Mouse (Mus musculus): ENCODE results near the gene Rbpjl.

Rbpjl gene

DNA sequence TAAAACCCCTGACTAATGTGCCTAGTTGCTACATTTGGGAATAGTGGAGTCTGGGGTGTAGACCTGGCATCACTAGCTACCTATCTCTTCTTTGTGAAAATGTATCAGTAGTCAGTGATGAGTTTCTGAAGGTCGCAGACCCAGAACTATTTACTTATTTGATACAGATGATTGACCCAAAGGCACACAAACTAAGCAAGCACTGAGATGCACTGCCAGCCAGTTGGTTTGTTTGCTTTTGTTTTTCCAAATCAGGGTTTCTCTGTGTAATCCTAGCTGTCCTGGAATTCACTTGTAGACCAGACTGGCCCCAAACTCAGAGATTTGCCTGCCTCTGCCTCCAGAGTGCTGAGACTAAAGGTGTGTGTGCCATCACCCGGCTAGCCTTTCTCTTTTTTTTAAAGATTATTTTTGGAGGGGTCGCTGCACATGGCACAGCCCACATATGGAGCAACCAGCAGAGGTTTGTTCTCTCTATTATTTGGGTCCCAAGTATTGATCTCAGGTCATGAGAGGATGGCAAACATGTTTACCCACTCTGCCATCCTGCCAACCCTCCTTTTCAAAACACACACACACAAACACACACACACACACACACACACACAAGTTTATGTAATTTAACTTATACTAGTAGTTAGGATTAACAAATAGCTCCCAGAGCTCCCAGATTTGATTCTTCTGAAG, 42.6 kb downstream of the Rbpjl start:
- no peak for DNase-seq (ENCODE audit: low read depth)

DNA sequence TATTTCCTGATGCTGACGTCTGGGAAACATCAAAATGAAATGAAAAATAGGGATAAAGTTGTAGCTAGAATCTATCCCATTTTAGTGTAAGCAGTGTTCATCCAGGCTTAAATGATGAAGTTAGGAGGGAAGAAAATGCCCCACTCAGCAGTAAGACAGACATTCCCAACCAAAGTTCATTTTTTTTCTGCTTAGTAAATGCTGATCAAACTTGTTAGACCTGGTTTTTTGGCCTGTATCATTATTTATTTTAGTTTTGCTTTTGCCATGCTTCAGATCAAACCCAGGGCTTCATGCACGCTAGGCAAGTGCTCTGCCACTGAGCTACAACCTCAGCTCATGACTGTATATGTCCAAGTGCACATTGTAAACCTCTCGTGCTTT, 43.1 kb downstream of the Rbpjl start:
- no peak for DNase-seq (ENCODE audit: low read depth)

DNA sequence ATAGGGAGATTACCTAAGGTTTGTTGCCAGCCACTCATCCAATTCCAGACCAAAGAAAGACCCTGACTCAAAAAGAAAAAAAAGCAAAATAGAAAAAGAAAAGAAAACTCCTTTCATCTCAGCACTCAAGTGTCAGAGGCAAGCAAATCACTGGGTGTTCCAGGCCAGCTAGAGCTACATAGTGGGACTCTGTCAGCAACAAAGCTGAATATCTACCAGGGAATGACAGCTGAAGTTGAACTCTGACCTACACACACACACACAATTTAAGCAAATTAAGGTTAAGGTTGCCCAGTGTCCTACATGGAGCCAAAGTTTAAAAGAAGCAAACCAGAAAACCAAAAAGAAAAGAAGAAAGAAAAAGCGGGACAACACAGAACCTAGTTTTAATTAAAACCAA, 45.2 kb downstream of the Rbpjl start:
- no peak for DNase-seq (ENCODE audit: low read depth)

DNA sequence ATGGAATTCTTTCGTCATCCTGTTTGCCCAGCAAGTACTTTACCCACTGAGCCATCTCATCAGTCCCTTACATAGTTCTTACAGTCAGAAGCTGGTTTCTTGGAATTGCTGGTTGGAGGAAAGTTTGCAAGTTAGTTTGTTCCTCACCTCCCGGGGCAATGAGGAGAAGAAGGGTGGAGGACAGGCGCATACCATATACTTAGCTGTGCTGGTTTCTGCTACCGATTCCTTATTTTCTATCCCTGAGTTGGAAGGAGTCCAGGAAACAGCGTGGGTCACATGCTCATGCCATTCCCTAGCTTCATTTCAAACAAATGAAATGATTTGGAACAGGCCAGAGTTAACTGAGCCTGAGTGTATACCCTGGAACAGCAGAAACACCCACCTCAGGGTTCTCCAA, 46.0 kb downstream of the Rbpjl start:
- no peak for DNase-seq (ENCODE audit: low read depth)

DNA sequence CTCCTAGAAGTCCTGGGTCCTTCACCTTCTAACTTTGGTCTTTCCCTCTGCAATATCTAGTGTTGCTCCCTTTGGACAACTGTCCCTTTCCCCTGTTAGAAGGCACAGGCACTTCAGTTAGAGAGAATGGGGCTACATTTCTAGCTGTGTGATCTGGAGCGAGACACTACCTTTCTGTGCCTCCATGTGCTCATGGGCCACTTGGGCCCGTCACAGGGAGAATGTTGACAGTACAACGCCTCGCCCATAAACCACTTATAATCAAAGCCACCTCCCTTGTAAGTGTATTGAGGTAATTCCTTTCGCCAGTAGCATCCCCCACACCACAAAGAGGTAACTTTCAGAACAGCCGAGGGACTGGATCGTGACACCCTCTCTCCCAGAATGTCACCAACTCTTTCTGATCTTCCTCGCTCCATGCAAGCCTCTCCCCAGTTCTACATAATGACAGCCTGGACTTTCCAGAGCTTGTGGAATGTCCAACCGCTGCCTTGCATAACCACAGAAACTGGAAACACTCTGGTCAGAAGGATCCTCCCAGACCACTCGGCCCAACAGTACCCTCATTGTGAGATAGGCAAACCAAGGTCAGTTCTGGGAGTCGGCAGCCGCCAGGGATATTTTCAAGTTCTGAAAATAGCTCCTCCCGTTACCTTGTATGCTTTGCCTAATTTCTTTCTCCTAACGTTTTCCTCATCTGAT, 46.6 kb downstream of the Rbpjl start:
- no peak for DNase-seq (ENCODE audit: low read depth)

DNA sequence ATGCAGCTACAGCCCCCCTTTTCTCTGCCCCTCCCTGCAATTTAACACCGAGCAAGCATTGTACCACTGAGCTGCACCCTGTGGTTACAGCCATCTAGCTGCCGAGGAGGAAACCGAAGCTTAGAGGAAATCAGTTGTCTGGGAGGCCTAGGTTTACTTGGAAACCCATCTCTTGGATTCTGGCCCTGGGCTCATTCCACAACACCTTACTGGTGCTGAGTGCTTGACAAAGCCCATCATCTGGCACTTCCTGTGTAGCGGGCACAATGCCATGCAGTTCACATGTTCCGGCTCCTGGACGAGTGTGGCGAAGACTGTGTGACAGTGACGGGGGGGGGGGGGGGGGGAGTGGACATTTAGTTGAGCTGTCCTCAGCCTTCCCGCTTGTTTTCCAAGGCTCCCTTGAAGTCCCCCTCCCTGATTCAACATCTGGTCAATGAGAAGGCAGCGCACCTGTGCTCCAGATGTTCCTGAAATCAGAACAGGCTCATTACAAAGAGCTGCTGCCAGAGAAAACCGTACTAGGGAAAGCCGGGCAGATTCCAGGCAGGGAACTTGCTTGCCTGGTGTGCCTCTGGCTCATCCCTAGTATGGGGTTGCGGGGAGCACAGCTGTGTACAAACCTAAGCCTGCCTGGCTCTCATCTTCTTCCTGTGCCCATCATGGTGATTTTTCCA, 49.2 kb downstream of the Rbpjl start:
- DNase-seq (ENCODE audit: low read depth): no peak

DNA sequence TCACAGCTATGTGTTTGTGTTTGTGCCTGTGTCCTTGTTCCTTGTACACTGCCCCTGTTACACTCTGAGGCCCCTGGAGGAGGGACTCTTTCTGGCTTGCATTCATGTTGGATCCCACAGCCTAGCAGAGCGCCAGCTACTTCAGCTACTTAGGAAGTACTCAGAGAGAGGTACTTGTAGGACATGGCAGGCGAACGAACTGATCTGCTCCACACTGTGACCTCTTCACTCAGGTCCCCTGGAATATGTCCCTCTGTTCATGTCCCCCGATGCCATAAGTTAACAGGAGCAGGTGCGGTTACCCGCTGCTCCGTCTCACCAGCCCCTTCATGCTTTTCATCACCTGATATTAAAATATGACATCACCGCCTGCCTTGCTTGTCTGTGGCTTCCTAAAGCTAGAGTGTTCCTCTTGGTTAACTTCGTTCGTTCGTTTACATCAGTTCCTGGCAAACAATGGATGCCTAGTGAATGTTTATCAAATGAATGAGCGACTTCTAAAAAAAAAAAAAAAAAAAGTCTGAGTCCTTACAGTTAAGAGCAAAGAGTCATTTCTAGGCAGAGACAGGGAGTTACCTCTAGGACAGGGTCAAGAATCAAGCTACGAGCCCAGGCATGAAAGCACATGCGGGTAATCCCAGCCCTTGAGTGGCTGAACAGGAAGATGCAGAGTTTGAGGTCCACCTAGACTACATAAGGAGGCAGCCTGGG, 50.3 kb downstream of the Rbpjl start:
- no peak for DNase-seq (ENCODE audit: low read depth)

DNA sequence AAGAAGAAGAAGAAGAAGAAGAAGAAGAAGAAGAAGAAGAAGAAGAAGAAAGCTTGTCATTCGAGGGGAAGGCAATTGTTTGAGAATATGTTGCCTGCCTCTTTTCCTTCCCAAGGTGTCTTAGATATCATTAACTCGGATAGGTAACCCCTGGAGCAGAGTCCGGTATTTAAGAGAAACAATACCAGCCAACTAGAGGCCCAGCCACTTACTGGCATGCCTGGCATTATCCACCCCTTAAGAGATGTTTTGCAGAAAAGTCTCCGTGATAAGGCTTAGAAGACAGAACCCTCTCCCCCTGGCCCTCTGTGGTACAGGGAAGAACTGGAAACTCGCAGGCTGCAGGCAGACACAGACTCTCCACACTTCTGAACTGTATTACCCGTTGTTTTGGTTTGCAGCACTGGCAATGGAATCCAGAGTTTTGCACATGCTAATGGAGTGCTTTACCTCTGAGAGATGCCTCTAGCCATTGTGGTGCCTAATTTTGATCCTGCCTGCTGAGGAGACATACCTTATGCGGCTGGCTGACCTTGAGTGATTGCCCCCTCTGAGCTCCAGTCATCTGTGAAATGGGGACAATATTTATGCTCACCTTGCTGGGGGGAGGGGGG, 51.1 kb downstream of the Rbpjl start:
- no peak for DNase-seq (ENCODE audit: low read depth)

DNA sequence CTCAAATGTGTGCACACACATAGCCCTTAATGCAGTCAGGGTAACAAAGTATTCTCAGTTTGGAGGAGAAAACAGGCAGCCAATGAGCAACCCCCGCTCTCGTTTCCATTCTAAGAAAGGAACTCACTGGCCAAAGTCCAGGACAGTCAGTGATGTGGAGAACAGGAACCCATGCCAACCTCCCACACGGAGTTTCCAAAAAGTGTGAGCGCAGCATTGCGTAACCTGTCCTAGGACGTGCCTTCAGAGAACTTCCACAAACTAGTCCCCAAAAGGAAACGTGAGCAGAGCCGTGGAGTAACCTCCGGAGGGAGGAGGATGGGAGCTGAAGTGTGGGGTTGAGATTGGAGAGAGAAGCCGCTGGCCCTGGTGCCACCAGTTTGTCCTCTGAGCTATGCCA, 51.9 kb downstream of the Rbpjl start:
- peak; percentile 15 for DNase-seq (ENCODE audit: low read depth)

DNA sequence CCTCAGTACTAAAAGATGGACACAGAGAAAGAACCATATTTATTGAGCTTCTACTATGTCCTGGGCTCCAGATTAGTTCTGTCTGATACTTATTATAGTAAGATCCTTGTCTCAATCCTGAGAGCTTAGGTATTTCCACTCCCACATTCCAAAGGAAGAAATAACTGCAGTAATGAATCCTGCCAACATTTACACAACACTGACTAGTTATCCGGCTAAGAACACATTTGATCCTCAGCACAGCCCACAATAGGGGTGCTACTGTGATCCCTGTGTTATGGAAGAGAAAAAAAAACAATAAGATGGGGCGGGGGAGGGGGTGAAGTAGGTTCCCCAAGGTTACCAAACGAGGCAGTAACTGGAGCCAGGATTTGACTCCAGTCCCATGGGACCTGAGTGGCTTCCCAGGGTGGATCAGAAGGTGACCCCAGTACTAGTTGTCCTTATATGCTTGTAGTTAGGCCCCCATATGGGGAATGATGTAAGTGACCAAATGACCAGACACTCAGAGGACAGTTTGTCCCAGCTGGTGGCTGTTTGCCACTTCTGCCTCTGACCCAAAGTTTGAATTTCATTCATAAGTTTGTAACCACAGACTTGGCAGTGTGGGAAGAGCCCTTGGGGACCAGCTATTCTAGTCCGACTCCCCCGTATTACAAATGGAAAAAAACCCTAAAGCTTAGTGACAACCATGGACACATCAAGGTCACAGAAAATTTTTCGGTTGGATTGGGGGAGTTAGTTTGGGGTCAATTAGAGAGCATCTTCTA, 52.7 kb downstream of the Rbpjl start:
- peak; percentile 31 for DNase-seq (ENCODE audit: low read depth)

DNA sequence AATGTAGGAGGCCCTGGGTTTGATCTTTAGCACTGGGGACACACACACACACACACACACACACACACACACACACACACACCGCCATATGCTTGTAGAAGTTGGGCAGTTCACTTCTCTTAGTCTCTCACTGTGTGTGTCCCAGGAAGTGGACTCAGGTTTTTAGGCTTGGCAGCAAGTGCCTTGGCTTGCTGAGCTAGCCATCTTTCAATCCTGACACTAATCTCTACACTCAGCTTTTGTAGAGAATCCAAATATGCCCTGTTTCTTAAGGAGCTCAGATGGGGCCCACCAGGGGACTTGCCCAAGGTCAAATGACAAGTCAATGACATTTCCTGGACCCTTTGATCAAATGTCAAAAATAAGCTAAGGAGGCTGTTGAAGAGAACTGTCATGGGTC, 53.5 kb downstream of the Rbpjl start:
- no peak for DNase-seq (ENCODE audit: low read depth)

DNA sequence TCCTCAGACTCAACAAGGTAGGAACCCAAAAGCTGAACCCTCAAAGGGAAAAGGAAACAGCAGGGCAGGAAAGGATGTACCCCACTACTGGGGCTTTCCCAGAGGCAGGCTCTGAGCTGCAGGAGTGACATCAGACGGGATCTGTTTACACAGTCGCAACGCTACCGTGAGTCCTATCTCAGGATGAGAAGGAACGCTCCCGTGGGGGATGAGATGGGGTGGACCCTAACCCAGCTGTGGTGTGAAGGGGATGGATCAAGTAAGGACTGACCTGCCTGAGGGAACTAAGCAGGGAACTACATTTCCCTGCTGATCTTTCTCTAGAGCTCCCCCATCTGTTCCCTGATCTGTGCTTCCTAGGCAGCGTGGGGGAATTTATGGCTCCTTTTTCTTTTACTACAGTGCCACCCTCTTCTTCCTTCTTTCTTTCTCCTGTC, 53.9 kb downstream of the Rbpjl start, which contains the start of gene Sys1:
Gene Sys1, plus strand, starts transcription at position 101 of the 437 bp plus-strand sequence.
- no peak for DNase-seq (ENCODE audit: low read depth)

DNA sequence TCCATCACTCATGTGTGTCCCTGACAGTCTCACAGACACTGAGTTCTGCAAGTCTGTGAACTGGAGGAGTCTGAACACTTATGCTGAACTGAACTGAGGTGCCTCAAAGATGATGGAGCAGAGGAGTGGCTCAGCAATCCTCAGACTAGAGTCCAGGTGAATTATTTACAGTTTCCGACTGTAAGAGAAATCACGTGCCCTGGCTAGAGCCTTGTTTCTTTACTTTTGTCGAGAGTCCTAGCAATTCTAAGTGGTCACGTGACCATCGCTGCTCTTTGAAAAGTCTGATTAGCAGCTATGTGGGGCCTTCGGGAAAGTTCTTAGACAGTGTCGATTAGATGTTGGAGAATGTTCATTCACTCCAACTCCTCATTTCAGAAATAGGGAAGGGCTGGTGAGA, 55.0 kb downstream of the Rbpjl start:
- no peak for DNase-seq (ENCODE audit: low read depth)

DNA sequence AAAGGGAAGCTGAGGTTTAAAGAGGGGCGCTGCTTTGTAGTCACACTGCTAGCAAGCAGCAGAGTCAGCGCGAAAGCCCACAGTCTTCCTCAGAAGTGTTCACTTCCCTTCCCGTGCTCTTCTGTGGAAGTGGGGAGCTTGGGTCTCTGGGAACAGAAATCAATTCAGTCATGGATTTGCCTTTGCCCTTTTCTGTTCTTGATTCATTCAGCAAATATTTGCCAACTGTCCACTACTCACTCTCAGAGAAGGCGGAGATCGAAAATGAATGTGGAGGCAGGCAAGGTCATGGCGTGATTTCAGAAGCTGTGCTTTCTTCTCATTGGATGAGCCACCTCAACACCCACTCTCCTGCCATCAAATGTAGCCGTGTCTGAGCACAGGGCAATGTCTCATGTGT, 55.6 kb downstream of the Rbpjl start:
- no peak for DNase-seq (ENCODE audit: low read depth)

DNA sequence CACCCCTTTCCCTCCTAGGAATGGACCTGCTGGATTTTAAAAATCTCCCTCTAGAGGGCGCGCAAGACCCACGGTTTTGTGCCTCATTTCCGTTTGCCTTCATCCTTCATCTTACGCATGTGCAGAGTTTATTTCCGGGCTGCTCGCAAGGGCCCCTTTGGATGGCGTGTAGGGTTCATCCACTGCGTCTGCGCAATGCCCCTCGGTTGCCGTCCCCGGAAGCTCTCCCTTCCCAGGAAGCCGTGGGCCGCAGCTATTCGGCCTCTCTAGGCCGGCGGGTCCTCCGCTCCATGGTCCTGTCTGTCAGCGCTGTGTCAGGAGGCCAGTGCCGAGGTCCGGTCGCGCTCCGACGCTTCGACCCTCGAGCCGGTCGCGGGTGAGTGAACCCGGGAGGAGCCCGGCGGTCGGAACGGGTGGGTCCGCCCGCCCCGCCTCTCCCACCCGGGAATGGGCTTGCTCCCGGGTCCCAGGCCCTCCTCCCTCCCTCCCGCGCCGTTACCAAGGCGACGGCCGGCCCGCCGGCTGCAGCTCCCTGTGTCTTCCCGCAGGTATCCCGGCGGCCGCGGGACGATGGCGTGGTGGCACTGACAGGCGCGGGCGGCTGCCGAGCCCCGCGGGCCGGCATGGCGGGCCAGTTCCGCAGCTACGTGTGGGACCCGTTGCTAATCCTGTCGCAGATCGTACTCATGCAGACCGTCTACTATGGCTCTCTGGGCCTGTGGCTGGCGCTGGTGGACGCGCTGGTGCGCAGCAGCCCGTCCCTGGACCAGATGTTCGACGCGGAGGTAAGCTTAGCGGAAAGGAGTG, 58.0 kb downstream of the Rbpjl start, which contains the start of gene Gm20458:
Gene Gm20458, plus strand, starts transcription at position 223 of the 807 bp plus-strand sequence.
- DNase-seq (ENCODE audit: low read depth): peak; percentile 98

Measured in 416B (cell line).